Mouse (Mus musculus): ENCODE results near the gene Gm11757.
"Not testable (repeated sequence)": the region's sequence is repeated elsewhere in the genome, so short reads cannot be mapped to it uniquely, and the experiment has no call there.

Gm11757 gene

DNA sequence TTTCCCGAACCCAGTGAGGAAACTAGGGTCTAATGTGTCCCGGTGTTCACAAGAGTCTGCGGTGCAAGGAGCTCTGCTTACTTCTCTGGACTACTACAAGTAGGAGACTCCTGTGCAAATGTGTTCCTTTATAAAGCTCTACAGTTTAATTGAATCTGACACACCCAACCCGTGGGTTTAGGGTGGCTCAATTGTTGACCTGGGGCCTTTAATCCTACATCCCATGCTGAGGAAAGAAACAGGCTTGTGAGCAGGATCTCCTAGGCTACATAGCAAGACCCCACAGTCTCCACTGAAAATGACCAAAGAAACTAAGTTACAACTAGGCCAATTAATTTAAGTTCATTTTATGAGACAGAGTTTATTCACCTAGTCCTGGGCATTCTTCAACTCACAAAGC is at the start of gene Gm11757:
TSS of gene Gm11757 (minus strand) at position 101 of the 400 bp plus-strand sequence.
- not testable (repeated sequence) for DNase-seq (ENCODE audit: extremely low read depth, low read depth)

DNA sequence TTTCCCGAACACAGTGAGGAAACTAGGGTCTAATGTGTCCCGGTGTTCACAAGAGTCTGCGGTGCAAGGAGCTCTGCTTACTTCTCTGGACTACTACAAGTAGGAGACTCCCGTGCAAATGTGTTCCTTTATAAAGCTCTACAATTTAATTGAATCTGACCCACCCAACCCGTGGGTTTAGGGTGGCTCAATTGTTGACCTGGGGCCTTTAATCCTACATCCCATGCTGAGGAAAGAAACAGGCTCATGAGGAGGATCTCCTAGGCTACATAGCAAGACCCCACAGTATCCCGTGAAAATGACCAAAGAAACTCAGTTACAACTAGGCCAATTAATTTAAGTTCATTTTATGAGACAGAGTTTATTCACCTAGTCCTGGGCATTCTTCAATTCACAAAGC is 29.7 kb upstream of the Gm11757 start, which contains the start of gene Gm11756:
TSS of gene Gm11756 (minus strand) at position 101 of the 400 bp plus-strand sequence.
- DNase-seq (ENCODE audit: extremely low read depth, low read depth): not testable (repeated sequence)

DNA sequence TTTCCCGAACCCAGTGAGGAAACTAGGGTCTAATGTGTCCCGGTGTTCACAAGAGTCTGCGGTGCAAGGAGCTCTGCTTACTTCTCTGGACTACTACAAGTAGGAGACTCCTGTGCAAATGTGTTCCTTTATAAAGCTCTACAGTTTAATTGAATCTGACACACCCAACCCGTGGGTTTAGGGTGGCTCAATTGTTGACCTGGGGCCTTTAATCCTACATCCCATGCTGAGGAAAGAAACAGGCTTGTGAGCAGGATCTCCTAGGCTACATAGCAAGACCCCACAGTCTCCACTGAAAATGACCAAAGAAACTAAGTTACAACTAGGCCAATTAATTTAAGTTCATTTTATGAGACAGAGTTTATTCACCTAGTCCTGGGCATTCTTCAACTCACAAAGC is 14.9 kb upstream of the Gm11757 start, which contains the start of gene Gm13871:
TSS of gene Gm13871 (minus strand) at position 101 of the 400 bp plus-strand sequence.
- not testable (repeated sequence) for DNase-seq (ENCODE audit: extremely low read depth, low read depth)

DNA sequence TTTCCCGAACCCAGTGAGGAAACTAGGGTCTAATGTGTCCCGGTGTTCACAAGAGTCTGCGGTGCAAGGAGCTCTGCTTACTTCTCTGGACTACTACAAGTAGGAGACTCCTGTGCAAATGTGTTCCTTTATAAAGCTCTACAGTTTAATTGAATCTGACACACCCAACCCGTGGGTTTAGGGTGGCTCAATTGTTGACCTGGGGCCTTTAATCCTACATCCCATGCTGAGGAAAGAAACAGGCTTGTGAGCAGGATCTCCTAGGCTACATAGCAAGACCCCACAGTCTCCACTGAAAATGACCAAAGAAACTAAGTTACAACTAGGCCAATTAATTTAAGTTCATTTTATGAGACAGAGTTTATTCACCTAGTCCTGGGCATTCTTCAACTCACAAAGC is 14.7 kb downstream of the Gm11757 start, which contains the start of gene Gm11758:
TSS of gene Gm11758 (minus strand) at position 101 of the 400 bp plus-strand sequence.
- not testable (repeated sequence) for DNase-seq (ENCODE audit: extremely low read depth, low read depth)
